Mouse (Mus musculus) neutrophil, adult 59 days (primary cell): ENCODE data around the gene Mmel1. TPM values are rescaled to one million over a fixed set of nuclear protein-coding genes. Genes with fewer than 3 reads are reported as not detected.

Experiments
- total RNA-seq, 2 experiments: library from RNA; stranded (reverse); gene quantifications; 1 replicate in 1 of 2; 2 replicates in 1 of 2; pipeline ENCODE4 v1.2.4; 2023

The Mmel1 gene
- under 1 TPM in 1 of 2 experiments, not detected in 1; 0.42 TPM for total RNA-seq

GRCm38 (mm10) chr4:154869440-154869839, at the start of gene Mmel1:
TSS of gene Mmel1 (plus strand) at chr4:154869585.

DNA sequence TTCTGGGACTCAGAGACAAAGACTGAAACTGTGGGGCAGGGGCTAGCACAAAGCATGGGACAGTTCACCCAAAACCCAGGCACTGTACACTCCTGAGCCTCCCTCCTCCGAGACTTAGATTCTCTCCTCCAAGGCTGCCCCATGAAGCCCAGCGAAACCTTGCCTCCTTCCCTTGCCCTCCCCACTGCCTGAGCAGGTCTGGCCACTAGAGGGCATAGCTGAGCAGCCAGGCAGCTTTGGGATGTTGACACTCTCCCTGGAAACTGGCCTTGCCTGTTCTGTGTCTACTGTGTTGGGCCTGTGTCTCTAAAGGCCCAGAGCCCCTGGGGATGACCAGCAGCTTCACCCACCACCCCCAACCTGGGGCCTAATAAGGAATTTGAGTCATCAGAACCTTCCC, 32.2 kb upstream of the Mmel1 start, which contains the start of gene Ttc34:
Ttc34 (plus strand) TSS at position 290 of the 400 bp plus-strand sequence.

DNA sequence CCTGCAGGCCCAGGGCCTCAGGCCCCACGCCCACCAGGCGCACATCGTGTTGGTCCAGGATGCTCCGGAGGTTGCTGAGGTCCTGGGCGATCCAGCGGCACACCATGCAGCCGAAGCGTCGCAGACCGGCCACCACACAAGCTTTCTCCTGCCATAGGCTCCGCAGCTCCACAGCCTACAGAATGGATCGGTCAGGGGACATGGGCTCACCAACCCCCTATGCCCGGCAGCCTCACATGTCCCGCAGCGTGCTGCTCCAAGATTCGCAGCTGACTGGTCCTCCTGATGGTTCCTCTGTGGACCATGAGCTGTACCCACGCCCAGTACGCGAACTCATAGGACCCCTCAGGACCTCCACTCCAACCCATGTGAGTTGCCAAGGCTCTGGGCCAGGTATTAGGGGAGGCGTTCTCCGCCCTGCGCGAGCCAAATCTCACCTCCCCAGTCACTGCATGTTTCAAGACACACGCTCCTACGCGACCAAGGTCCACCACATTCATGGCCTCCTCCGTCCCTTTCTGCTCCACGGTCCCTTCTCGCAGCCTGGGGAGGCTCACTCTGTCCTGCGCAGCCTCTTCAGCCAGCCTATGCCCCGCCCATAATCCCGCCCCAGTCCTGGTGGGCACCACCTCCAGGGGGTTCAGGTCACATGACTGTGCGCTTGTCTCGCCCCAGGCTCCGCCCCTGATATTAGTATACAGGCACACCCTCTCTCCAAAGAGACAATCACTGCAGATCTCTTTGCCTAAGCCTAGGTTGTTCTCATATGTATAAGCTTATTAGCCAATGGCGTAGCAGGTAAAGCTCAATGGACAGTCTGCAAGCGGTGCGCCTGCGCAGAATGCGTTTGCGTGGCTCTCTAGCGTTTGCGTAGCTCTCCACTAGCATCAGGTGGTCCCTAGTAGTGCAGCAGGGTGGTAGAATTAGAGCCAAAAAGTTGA, 29.4 kb downstream of the Mmel1 start, which contains the start of gene Fam213b:
Fam213b (minus strand) TSS at position 630 of the 941 bp plus-strand sequence.

GRCm38 (mm10) chr4:154928395-154929087, 59.2 kb downstream of the Mmel1 start, which contains the start of gene Tnfrsf14:
TSS of gene Tnfrsf14 (minus strand) at chr4:154928563.

Other genes with a start within 250 kb of the Mmel1 start
- gene Prdm16, start 232.7 kb upstream of the Mmel1 start, total RNA-seq, result under 1 TPM; 0.80 to 0.88 TPM
- gene Actrt2, start 201.7 kb upstream of the Mmel1 start, total RNA-seq, result not detected
- gene Ttc34, start 32.1 kb upstream of the Mmel1 start, total RNA-seq, result not detected
- gene Fam213b, start 29.6 kb downstream of the Mmel1 start, total RNA-seq, result 1 to 10 TPM; 2.5 to 3.7 TPM
- 100 to 1,000 TPM in 1 of 2 experiments, 10 to 100 TPM in 1; 99.6 to 112 TPM for gene Tnfrsf14, start 59.0 kb downstream of the Mmel1 start, total RNA-seq
- gene Hes5, start 91.3 kb downstream of the Mmel1 start, total RNA-seq, result under 1 TPM; 0.73 to 0.99 TPM
- gene Pank4, start 94.5 kb downstream of the Mmel1 start, total RNA-seq, result 10 to 100 TPM; 25.1 to 31.4 TPM
- gene Plch2, start 187.2 kb downstream of the Mmel1 start, total RNA-seq, result not detected
- gene Pex10, start 197.4 kb downstream of the Mmel1 start, total RNA-seq, result 1 to 10 TPM; 3.9 to 6.7 TPM
- gene Rer1, start 216.8 kb downstream of the Mmel1 start, total RNA-seq, result 10 to 100 TPM; 52.7 to 55.5 TPM
- gene Morn1, start 217.0 kb downstream of the Mmel1 start, total RNA-seq, result 1 to 10 TPM in 1 of 2 experiments, under 1 TPM in 1; 0.97 to 1.2 TPM